Mouse (Mus musculus): ENCODE data around the gene Twf1.

- TF ChIP-seq MXI1 (IDR thresholded peaks at IDR 0.05; ENCODE audit: low read depth, low read length) (no peak), POLR2A (IDR thresholded peaks at IDR 0.05; ENCODE audit: control insufficient read depth in 1 of 2, insufficient read depth in 1 of 2, low read depth in 1 of 2, low read length in 2 of 2, poor library complexity in 1 of 2) (no peak), CTCF (IDR thresholded peaks at IDR 0.05 in 2 of 3, conservative IDR thresholded peaks at IDR 0.05 in 1 of 3; ENCODE audit: control insufficient read depth in 1 of 3, insufficient read depth in 1 of 3, low read depth in 2 of 3, low read length in 3 of 3, poor library complexity in 1 of 3, severe bottlenecking in 1 of 3) (no peak), EP300 (IDR thresholded peaks at IDR 0.05; ENCODE audit: low read depth in 1 of 2, low read length in 2 of 2) (no peak), MAX (IDR thresholded peaks at IDR 0.05; ENCODE audit: low read length) (no peak), ZMIZ1 (IDR thresholded peaks at IDR 0.05; ENCODE audit: low read depth, low read length) (no peak), CHD1 (IDR thresholded peaks at IDR 0.05; ENCODE audit: low read depth, low read length) (no peak)
Observed at GRCm38 (mm10) chr15:94568496-94569182, 21.1 kb downstream of the Twf1 start.

Measured in MEL (cell line).